Mouse (Mus musculus) retina, postnatal 1 day (tissue): ENCODE results near the gene Ndufv2.
A peak's percentile ranks its signal among the peaks of the same experiment; 100 is the strongest.

Source experiments
- DNase-seq: peaks from one replicate; pipeline ENCODE4 v3.0.0-alpha.2; 2012

Gene Ndufv2

GRCm38 (mm10) chr17:66101380-66102330 is at the start of gene Ndufv2:
Gene Ndufv2, minus strand, starts transcription at chr17:66101559.
- peak; percentile 98 for DNase-seq

GRCm38 (mm10) chr17:66131212-66131611 is 29.9 kb upstream of the Ndufv2 start:
- peak; percentile 33 for DNase-seq

- no peak for DNase-seq
These were observed 29.0 kb upstream of the Ndufv2 start for GRCm38 (mm10) chr17:66130371-66130770.

- DNase-seq = peak; percentile 11
These were observed 23.9 kb upstream of the Ndufv2 start for GRCm38 (mm10) chr17:66125211-66125610.

- peak; percentile 25 for DNase-seq
These were observed 22.7 kb upstream of the Ndufv2 start for GRCm38 (mm10) chr17:66123816-66124610.

- DNase-seq = peak; percentile 92
These were observed 21.9 kb upstream of the Ndufv2 start, which contains the start of gene Ddx11 for GRCm38 (mm10) chr17:66123066-66123815. Gene Ddx11, plus strand, starts transcription at chr17:66123520.

GRCm38 (mm10) chr17:66120701-66121100 is 19.3 kb upstream of the Ndufv2 start:
- DNase-seq = no peak

GRCm38 (mm10) chr17:66118991-66119390 is 17.6 kb upstream of the Ndufv2 start:
- DNase-seq = no peak

GRCm38 (mm10) chr17:66112166-66112565 is 10.8 kb upstream of the Ndufv2 start:
- DNase-seq = no peak

- DNase-seq = peak; percentile 96
These were observed 10.1 kb upstream of the Ndufv2 start, which contains the start of gene Washc1 for GRCm38 (mm10) chr17:66111402-66111959. Gene Washc1, plus strand, starts transcription at chr17:66111545.

GRCm38 (mm10) chr17:66110746-66111145 is 9.4 kb upstream of the Ndufv2 start:
- no peak for DNase-seq

GRCm38 (mm10) chr17:66108198-66108597 is 6.8 kb upstream of the Ndufv2 start:
- no peak for DNase-seq

GRCm38 (mm10) chr17:66107466-66107865 is 6.1 kb upstream of the Ndufv2 start:
- peak; percentile 51 for DNase-seq

- DNase-seq = peak; percentile 81
These were observed 5.4 kb upstream of the Ndufv2 start for GRCm38 (mm10) chr17:66106601-66107267.

- no peak for DNase-seq
These were observed 2.7 kb upstream of the Ndufv2 start for GRCm38 (mm10) chr17:66104076-66104475.

GRCm38 (mm10) chr17:66100566-66101379 is 586 bp downstream of the Ndufv2 start:
- no peak for DNase-seq

- no peak for DNase-seq
These were observed 8.7 kb downstream of the Ndufv2 start for GRCm38 (mm10) chr17:66092664-66093063.

GRCm38 (mm10) chr17:66092065-66092464 is 9.3 kb downstream of the Ndufv2 start:
- DNase-seq = no peak

GRCm38 (mm10) chr17:66091392-66091791 is 10.0 kb downstream of the Ndufv2 start:
- DNase-seq = no peak

- DNase-seq = no peak
These were observed 11.1 kb downstream of the Ndufv2 start for GRCm38 (mm10) chr17:66090251-66090650.

- no peak for DNase-seq
These were observed 16.3 kb downstream of the Ndufv2 start for GRCm38 (mm10) chr17:66085038-66085437.
